Mouse (Mus musculus): ENCODE data around the gene Wdr11. TPM values are rescaled to one million over a fixed set of nuclear protein-coding genes. Genes with fewer than 3 reads are reported as not detected.

The Wdr11 gene
- 44.9 and 46.8 TPM in 2 replicates for polyA plus RNA-seq (2015; fragmentation: Nextera tagmentation; extraction: Ambion mirVana)

DNA sequence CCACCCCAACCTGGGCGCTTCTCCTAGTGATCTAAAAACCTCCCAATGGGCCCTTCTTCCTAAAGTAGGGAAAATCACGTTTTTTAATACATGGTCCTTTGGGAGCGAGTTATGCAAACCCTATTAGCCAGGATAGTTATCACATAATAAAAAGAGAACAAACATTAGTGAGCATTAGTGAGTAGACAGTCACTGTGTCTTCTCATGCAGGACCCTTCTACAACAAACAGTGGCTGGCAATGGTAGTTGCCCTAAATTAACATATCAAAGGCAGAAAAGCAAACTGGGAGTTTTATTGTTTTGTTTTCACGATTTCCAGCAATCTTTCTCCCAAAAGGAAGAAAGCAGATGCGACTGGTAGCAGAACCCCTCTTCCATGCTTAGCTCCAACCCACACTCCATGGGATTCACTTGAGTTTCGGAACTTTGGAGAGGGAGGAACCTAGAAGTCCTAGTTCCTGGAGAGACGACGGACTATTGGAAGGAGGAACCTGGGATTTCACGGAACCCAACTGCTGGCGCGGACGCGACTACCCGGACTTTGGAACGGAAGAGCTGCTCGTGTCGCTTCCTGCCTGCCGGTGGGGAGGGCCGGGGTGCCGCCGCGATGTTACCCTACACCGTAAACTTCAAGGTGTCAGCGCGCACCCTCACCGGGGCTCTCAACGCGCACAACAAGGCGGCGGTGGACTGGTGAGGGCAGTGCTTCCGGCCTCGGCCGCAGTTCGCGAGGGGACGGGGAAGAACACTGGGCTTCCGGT is at the start of gene Wdr11:
Wdr11 (plus strand) TSS at position 493 of the 761 bp plus-strand sequence.
- H3K9me3 ChIP-seq (ENCODE audit: control insufficient read depth, low read length) = no peaks in the 10 kb centered on the region
- no peaks in the 10 kb centered on the region for H3K36me3 ChIP-seq (ENCODE audit: control insufficient read depth, insufficient read depth)
- ATAC-seq = peak; percentile 94
- H3K4me2 ChIP-seq (ENCODE audit: low read length) = peak within 1 kb of the TSS; percentile 75
- peak within 1 kb of the TSS; percentile 88 for H3K27ac ChIP-seq (ENCODE audit: low read length)
- peak within 1 kb of the TSS; percentile 83 for H3K4me3 ChIP-seq (replicated peaks; ENCODE audit: low read length)
- peak within 1 kb of the TSS; percentile 84 for H3K9ac ChIP-seq (replicated peaks; ENCODE audit: low read depth, low read length)
- H3K4me1 ChIP-seq (replicated peaks; ENCODE audit: control insufficient read depth, insufficient read depth, low read length) = peaks cover 8% of the 10 kb centered on the region
- no peaks in the 10 kb centered on the region for H3K27me3 ChIP-seq (replicated peaks; ENCODE audit: control insufficient read depth, insufficient read depth, low read length)
- 3% methylated on average over 37 of the region's 37 CpGs for WGBS

DNA sequence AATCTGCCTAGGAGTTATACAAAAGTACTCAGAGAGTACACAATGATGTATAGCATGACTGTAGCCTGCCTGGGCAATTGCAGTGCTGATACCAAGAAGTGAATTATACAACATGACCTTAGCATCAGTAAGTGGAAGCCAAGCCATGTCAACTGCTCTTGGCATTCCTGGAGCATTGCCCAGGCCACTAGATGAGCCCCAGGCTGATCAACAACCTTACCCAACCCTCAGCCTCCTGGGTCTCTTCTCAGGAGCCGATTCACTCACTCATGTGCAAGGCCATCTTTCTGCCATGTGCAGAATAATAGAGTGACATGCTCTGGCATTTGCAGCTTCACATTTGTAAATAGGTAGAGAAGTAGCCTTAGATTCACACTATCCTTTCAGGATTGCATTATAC is 24.1 kb upstream of the Wdr11 start:
- no peak overlapping the region for H3K27ac ChIP-seq (ENCODE audit: low read length)
- H3K4me3 ChIP-seq (replicated peaks; ENCODE audit: low read length) = no peak overlapping the region
- ATAC-seq = no peak
- no peaks in the 10 kb centered on the region for H3K9me3 ChIP-seq (ENCODE audit: control insufficient read depth, low read length)
- H3K4me2 ChIP-seq (ENCODE audit: low read length) = no peak overlapping the region
- no peaks in the 10 kb centered on the region for H3K27me3 ChIP-seq (replicated peaks; ENCODE audit: control insufficient read depth, insufficient read depth, low read length)
- H3K4me1 ChIP-seq (replicated peaks; ENCODE audit: control insufficient read depth, insufficient read depth, low read length) = peaks cover 3% of the 10 kb centered on the region; the same call in 1 of the 2 replicates
- H3K9ac ChIP-seq (replicated peaks; ENCODE audit: low read depth, low read length) = no peak overlapping the region
- 59% methylated on average over 1 of the region's 1 CpGs for WGBS
- no peaks in the 10 kb centered on the region for H3K36me3 ChIP-seq (ENCODE audit: control insufficient read depth, insufficient read depth)

DNA sequence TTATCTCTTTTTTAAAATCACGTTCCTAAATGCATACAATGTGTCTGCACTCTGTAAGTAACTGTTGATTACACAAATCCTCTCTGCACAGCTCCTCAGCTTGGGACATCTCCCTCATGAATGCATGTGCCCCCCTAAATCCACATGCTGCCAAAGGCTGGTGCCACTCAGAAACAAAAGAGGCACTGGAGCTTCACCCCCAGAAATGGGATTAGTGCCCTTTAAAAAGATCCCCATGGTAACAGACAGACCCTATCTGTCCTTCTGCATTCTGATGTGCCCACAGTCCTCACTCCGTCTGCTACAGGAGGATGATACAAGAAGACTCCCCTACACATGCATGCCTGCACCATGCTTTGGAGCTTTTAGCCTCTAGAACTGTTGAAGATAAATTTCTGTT is 23.3 kb upstream of the Wdr11 start:
- 9% methylated on average over 2 of the region's 2 CpGs for WGBS
- no peak overlapping the region for H3K9ac ChIP-seq (replicated peaks; ENCODE audit: low read depth, low read length)
- H3K36me3 ChIP-seq (ENCODE audit: control insufficient read depth, insufficient read depth) = no peaks in the 10 kb centered on the region
- H3K4me3 ChIP-seq (replicated peaks; ENCODE audit: low read length) = no peak overlapping the region
- H3K9me3 ChIP-seq (ENCODE audit: control insufficient read depth, low read length) = no peaks in the 10 kb centered on the region
- H3K27me3 ChIP-seq (replicated peaks; ENCODE audit: control insufficient read depth, insufficient read depth, low read length) = no peaks in the 10 kb centered on the region
- ATAC-seq = no peak
- peaks cover 3% of the 10 kb centered on the region; the same call in 1 of the 2 replicates for H3K4me1 ChIP-seq (replicated peaks; ENCODE audit: control insufficient read depth, insufficient read depth, low read length)
- H3K4me2 ChIP-seq (ENCODE audit: low read length) = no peak overlapping the region
- no peak overlapping the region for H3K27ac ChIP-seq (ENCODE audit: low read length)

DNA sequence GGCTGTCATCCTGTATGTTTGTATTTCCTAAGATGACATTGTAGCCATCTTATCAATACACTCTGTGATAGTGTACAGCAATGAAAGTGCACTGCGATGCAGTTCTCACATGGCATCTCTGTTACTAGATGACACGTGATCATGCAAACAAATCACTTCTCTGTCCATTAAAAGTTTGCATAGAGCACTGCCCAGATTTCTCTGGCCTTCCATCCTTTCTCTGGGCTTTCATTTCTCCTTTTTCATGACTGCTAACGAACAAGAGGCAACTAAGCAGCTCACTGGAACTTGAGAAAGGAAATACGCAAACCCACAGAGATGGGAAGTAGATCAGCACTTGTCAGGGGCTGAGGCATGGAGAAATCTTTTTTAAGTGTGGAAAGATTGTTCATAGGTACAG is 17.2 kb upstream of the Wdr11 start:
- Histone ChIP-seq H3K9ac (replicated peaks; ENCODE audit: low read depth, low read length) (no peak overlapping the region), H3K36me3 (ENCODE audit: control insufficient read depth, insufficient read depth) (no peaks in the 10 kb centered on the region), H3K27me3 (replicated peaks; ENCODE audit: control insufficient read depth, insufficient read depth, low read length) (no peaks in the 10 kb centered on the region), H3K9me3 (ENCODE audit: control insufficient read depth, low read length) (no peaks in the 10 kb centered on the region), H3K4me1 (replicated peaks; ENCODE audit: control insufficient read depth, insufficient read depth, low read length) (0 out of 2 replicates have a peak, but pooled peaks cover 2% of the 10 kb centered on the region), H3K4me2 (ENCODE audit: low read length) (no peak overlapping the region), H3K4me3 (replicated peaks; ENCODE audit: low read length) (no peak overlapping the region), H3K27ac (ENCODE audit: low read length) (no peak overlapping the region)
- WGBS = 65% methylated on average over 4 of the region's 4 CpGs
- ATAC-seq = no peak

DNA sequence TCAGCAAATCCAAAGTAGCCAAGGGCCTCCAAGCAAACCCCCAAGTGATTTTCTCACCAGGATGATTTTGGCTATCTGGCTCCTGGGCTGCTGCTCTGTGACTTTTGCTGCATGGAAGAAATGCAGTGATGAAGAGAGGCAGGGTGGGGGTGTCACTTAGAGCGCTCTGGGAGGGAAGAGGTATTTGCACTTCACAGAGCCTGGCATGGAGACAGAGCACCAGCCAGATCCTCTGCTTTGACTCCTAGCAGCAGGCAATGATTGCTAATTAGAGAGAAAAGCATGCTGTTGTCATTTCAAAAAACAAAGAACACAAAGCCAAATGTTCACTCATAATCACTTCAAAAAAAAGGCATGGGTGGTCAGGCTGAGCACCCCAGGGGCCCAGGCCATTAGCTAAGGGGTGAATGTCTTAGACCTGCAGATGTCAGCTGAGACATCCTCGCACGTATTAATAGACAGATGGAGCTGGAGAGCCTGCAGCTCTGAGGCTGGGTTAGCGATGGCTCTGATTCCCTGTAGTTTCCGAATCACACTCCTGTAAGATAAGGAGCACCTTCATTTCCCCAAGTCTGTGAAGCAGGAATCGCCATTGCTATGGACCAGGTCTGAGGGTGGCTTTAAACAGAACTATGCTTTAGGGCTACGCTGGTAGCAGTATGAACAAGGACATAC is 16.4 kb upstream of the Wdr11 start:
- H3K4me3 ChIP-seq (replicated peaks; ENCODE audit: low read length) = no peak overlapping the region
- H3K27ac ChIP-seq (ENCODE audit: low read length) = no peak overlapping the region
- H3K4me1 ChIP-seq (replicated peaks; ENCODE audit: control insufficient read depth, insufficient read depth, low read length) = 0 out of 2 replicates have a peak, but pooled peaks cover 2% of the 10 kb centered on the region
- H3K9ac ChIP-seq (replicated peaks; ENCODE audit: low read depth, low read length) = no peak overlapping the region
- H3K4me2 ChIP-seq (ENCODE audit: low read length) = no peak overlapping the region
- ATAC-seq = no peak
- no peaks in the 10 kb centered on the region for H3K27me3 ChIP-seq (replicated peaks; ENCODE audit: control insufficient read depth, insufficient read depth, low read length)
- no peaks in the 10 kb centered on the region for H3K36me3 ChIP-seq (ENCODE audit: control insufficient read depth, insufficient read depth)
- WGBS = 14% methylated on average over 7 of the region's 7 CpGs
- no peaks in the 10 kb centered on the region for H3K9me3 ChIP-seq (ENCODE audit: control insufficient read depth, low read length)

DNA sequence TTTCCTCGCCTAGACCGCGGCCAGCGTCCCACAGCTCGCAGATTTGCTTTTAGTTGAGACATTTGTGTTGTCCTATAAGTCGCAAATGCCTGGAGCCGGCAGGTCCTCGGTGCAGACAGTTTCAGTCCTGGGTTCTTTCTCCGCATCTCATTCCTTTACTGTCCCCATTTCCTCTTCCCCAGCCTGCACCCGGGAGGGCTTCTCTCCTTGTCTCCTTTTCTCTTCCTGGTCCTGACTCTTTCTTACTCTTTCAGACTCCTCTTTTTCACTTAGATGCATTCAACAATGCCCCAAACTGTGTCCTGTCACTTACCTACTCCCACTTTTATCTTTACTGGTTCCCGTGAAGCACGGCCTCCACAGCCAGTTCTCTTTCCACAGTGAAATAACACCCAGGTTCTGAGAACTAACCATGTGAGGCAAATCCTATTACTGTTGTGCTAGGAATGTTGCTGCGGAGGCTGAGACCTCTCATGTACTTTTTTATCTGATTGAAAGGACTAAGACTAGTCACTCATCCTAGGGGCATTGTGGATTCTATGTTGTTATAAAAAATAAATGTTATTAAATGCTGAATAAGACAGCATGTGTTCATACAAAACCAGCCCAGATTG is 576 bp downstream of the Wdr11 start:
- under 1% methylated on average over 13 of the region's 13 CpGs for WGBS
- ATAC-seq = no peak; the same call in 1 of the 2 replicates
- Histone ChIP-seq H3K27ac (ENCODE audit: low read length) (peak overlapping the region; percentile 88), H3K9me3 (ENCODE audit: control insufficient read depth, low read length) (no peaks in the 10 kb centered on the region), H3K4me3 (replicated peaks; ENCODE audit: low read length) (peak overlapping the region; percentile 83), H3K36me3 (ENCODE audit: control insufficient read depth, insufficient read depth) (0 out of 2 replicates have a peak, but pooled peaks cover 2% of the 10 kb centered on the region), H3K9ac (replicated peaks; ENCODE audit: low read depth, low read length) (peak overlapping the region; percentile 84), H3K27me3 (replicated peaks; ENCODE audit: control insufficient read depth, insufficient read depth, low read length) (no peaks in the 10 kb centered on the region), H3K4me1 (replicated peaks; ENCODE audit: control insufficient read depth, insufficient read depth, low read length) (peaks cover 8% of the 10 kb centered on the region), H3K4me2 (ENCODE audit: low read length) (peak overlapping the region; percentile 75)

DNA sequence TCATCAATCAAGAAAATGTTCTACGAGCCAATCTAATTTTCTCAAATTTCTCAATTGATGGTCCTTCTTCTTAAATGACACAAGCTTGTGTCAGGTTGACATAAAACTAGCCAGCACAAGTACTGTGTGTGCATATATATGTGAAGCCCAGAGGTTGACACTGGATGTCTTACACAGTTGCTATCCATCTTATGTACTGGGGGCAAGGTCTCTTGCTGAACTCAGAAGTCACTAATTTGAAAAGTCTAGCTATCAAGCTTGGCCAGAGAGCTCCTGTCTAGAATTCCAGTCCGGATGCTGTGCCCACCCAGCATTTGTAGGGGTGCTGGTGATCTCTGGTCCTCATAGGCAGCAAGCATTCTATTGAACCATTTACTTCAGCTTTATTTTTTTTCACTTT is 5.5 kb downstream of the Wdr11 start:
- no peaks in the 10 kb centered on the region for H3K27me3 ChIP-seq (replicated peaks; ENCODE audit: control insufficient read depth, insufficient read depth, low read length)
- no peak for ATAC-seq
- H3K27ac ChIP-seq (ENCODE audit: low read length) = no peak overlapping the region
- H3K4me2 ChIP-seq (ENCODE audit: low read length) = no peak overlapping the region
- 97% methylated on average over 2 of the region's 2 CpGs for WGBS
- H3K4me1 ChIP-seq (replicated peaks; ENCODE audit: control insufficient read depth, insufficient read depth, low read length) = peaks cover 4% of the 10 kb centered on the region; the same call in 1 of the 2 replicates
- H3K9me3 ChIP-seq (ENCODE audit: control insufficient read depth, low read length) = no peaks in the 10 kb centered on the region
- no peak overlapping the region for H3K4me3 ChIP-seq (replicated peaks; ENCODE audit: low read length)
- peaks cover 7% of the 10 kb centered on the region for H3K36me3 ChIP-seq (ENCODE audit: control insufficient read depth, insufficient read depth)
- H3K9ac ChIP-seq (replicated peaks; ENCODE audit: low read depth, low read length) = no peak overlapping the region

DNA sequence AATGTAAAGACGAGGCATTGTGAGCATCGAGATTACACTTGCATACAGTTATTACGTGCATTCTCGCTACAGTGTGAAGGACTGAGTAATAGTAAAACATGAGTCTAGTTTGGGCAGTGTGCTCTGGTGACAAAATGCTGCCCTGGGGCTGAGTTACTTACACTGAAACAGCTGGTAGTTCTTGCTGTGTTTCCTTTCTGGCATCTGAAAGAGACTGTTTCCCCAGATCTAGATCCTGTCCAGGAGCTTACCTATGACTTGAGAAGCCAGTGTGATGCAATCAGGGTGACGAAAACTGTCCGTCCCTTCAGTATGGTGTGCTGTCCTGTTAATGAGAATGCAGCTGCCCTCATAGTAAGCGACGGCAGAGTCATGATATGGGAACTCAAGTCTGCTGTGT is 14.6 kb downstream of the Wdr11 start:
- H3K27me3 ChIP-seq (replicated peaks; ENCODE audit: control insufficient read depth, insufficient read depth, low read length) = no peaks in the 10 kb centered on the region
- no peak overlapping the region for H3K9ac ChIP-seq (replicated peaks; ENCODE audit: low read depth, low read length)
- 97% methylated on average over 8 of the region's 8 CpGs for WGBS
- peaks cover 42% of the 10 kb centered on the region for H3K36me3 ChIP-seq (ENCODE audit: control insufficient read depth, insufficient read depth)
- ATAC-seq = no peak
- H3K9me3 ChIP-seq (ENCODE audit: control insufficient read depth, low read length) = no peaks in the 10 kb centered on the region
- no peak overlapping the region for H3K27ac ChIP-seq (ENCODE audit: low read length)
- H3K4me2 ChIP-seq (ENCODE audit: low read length) = no peak overlapping the region
- H3K4me1 ChIP-seq (replicated peaks; ENCODE audit: control insufficient read depth, insufficient read depth, low read length) = no peaks in the 10 kb centered on the region
- no peak overlapping the region for H3K4me3 ChIP-seq (replicated peaks; ENCODE audit: low read length)

DNA sequence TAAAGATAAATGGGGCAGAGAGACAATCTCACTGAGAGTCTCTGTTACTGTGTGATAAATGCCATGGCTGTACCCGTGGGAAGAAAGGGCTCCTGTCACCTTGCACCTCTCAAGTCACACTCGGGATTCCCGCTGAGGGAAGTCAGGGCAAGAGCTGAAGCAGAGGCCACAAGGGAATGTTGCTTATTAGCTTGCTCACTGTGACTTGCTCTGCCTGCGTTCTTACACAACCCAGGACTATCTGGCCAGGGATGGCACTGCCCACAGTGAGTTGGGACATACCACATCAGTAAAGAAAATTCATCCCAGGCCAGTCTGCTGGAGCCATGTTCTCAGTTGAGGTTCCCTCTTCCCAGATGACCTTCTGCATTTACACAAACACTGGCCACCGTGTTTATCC is 29.5 kb downstream of the Wdr11 start:
- 95% methylated on average over 5 of the region's 5 CpGs for WGBS
- H3K36me3 ChIP-seq (ENCODE audit: control insufficient read depth, insufficient read depth) = peaks cover 39% of the 10 kb centered on the region

More for the DNA sequence above, 29.5 kb downstream of the Wdr11 start:
- no peak overlapping the region for H3K27ac ChIP-seq (ENCODE audit: low read length)
- H3K9ac ChIP-seq (replicated peaks; ENCODE audit: low read depth, low read length) = no peak overlapping the region
- H3K4me1 ChIP-seq (replicated peaks; ENCODE audit: control insufficient read depth, insufficient read depth, low read length) = no peaks in the 10 kb centered on the region
- ATAC-seq = no peak
- H3K9me3 ChIP-seq (ENCODE audit: control insufficient read depth, low read length) = no peaks in the 10 kb centered on the region
- no peak overlapping the region for H3K4me3 ChIP-seq (replicated peaks; ENCODE audit: low read length)
- no peaks in the 10 kb centered on the region for H3K27me3 ChIP-seq (replicated peaks; ENCODE audit: control insufficient read depth, insufficient read depth, low read length)
- no peak overlapping the region for H3K4me2 ChIP-seq (ENCODE audit: low read length)
